Mouse (Mus musculus) spleen, embryonic (tissue): ENCODE measurements at regions not wholly inside any gene's neighbourhood (a gene's known extent, or its start where the extent isn't known, plus 50 kb on each side); places are given as distances from the start of the nearest gene placed in this dataset.

Source experiments
- CTCF ChIA-PET: fragments of 350-600 bp; sonication (Branson Sonifier 250); formaldehyde crosslinking; loops from one replicate; lab custom pipeline; 2022; lab: Charles Lee

DNA sequence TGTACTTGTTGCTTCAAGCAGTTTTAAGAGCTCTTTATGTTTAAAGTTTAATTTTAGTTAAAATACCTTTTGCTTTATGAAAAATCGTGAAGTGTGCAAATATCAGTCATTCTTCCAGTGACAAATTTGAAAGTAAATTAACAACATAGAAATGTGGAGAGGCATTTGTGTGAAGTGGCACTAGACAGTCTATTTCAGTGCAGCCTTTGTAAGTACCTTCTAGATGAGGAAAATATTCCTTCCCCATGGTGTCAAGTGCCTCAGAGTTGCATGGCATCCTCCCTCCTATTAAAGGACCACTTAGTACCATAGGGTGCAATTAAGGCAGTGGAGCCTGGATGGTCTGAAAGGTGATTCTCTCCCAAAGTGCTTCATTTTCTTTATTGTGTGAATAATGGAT lies 64.6 kb upstream of the Gm8797 start:
- CTCF ChIA-PET: no interaction called here

GRCm38 (mm10) chr3:5699528-5699927 lies 51.1 kb upstream of the Gm8797 start:
- CTCF ChIA-PET: interaction anchor here (0.5 to 0.8 kb wide), 2 partner anchors 23 to 93 kb away, joined by 3 to 4 read pairs; no protein-coding TSS in a partner anchor
